Mouse (Mus musculus) CD4-positive, CD25-positive, alpha-beta regulatory T cell, adult 4 months (primary cell): ENCODE results near the gene Wdfy3. TPM values are rescaled to one million over a fixed set of nuclear protein-coding genes. Genes with fewer than 3 reads are reported as not detected.
"Not testable (repeated sequence)": the region's sequence is repeated elsewhere in the genome, so short reads cannot be mapped to it uniquely, and the experiment has no call there.

ENCODE experiments used
- ATAC-seq: one replicate; pipeline ENCODE4 v1.8.0; 2017
- polyA plus RNA-seq, 2 experiments: library from polyadenylated mRNA; unstranded; fragments of 100-300 nt; shearing (Covaris generic); gene quantifications; one replicate each; pipeline ENCODE4 v1.2.1; 2017

The Wdfy3 gene
- polyA plus RNA-seq, 2 experiments from 2014 or later = 0.03 TPM; not detected in 1

- no peak for ATAC-seq
Observed at GRCm38 (mm10) chr5:101996036-101996735, 73.5 kb downstream of the Wdfy3 start.

GRCm38 (mm10) chr5:101995451-101995995 is 74.2 kb downstream of the Wdfy3 start:
- no peak for ATAC-seq

GRCm38 (mm10) chr5:101993996-101994395 is 75.7 kb downstream of the Wdfy3 start:
- no peak for ATAC-seq

GRCm38 (mm10) chr5:101992969-101993670 is 76.6 kb downstream of the Wdfy3 start:
- ATAC-seq = no peak

GRCm38 (mm10) chr5:101990298-101990845 is 79.3 kb downstream of the Wdfy3 start:
- ATAC-seq = no peak

- ATAC-seq = no peak
Observed at GRCm38 (mm10) chr5:101988476-101988875, 81.2 kb downstream of the Wdfy3 start.

DNA sequence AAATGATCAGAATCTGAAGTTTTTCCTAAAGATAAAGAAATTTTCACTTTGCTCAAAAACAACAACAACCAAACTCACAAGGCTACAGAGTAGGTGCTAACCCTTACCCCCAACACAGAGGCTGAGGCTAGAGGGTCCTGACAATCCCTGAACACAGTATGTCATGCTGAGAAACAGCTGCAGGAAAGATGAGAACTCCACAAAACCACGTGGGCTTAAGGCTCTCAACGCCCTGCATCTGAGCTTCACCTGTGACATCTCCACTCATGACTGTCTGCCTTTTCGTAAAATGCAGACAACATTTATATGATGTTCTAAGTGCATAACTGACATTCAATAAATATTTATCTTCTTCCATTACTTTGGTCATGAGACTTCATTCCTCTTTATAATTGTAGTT is 83.0 kb downstream of the Wdfy3 start:
- no peak for ATAC-seq

- ATAC-seq = no peak
Observed at GRCm38 (mm10) chr5:101982239-101982638, 87.5 kb downstream of the Wdfy3 start.

GRCm38 (mm10) chr5:101979594-101979993 is 90.1 kb downstream of the Wdfy3 start:
- no peak for ATAC-seq

DNA sequence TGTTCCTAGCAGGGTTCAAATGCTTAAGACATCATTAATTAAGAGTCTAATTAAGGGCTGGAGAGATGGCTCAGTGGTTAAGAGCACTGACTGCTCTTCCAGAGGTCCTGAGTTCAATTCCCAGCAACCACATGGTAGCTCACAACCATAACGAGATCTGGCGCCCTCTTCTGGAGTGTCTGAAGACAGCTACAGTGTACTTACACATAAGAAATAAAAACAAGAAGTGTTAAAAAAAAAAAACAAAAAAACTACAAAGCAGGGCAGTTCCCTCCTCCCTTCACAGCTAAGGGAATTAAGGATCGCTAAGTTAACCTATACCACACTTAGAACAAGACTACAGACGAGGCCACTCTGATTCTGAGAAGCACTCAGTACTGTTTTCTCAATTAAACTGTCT is 97.1 kb downstream of the Wdfy3 start:
- not testable (repeated sequence) for ATAC-seq

DNA sequence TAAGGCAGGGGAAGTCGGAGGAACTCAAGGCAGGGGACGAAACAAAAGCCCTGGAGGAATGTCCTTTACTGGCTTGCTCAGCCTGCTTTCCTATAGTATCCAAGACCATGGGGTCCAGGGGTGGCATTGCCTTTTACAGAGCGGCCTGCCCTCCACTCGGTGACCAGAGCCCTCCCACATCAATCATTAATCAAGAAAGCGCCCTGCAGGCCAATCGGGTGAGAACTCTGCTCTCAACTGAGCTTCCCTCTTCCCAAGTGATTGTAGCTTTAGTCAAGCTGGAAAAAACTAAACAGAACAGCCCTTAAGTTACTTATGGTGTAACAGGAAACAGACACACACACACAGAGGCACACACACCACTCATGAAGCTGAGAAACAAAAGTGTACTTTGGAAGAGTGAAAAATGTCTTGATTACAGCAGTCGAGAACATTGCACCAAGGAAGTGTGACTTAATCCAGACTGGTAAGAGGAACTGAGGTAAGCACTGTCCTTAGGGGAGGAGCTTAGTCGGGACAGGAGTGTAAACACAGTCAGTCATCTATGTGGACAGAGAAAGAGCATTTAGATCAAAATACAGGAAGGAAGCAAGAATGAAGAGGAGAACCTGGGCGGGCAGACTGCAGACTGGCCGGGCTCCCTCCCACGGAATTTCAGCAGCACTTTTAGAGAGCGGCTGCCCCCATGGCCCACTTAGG is 101.4 kb downstream of the Wdfy3 start:
- no peak for ATAC-seq

DNA sequence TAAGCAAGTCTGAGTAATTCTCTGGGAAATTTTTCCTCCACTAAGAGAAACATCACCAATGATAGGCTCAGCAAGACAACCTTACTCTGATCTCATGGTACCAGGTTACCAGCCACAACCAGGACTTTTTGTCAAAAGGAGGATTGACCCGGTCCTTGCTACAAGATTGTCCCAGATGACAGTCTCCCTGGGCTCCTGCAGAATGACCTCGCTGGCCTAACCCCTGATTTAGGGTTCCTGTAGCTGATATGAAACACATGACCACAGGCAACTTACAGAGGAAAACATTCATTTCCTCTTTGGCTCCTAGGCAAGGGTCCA is 101.9 kb downstream of the Wdfy3 start:
- ATAC-seq = no peak

GRCm38 (mm10) chr5:101962824-101963223 is 106.9 kb downstream of the Wdfy3 start:
- no peak for ATAC-seq

DNA sequence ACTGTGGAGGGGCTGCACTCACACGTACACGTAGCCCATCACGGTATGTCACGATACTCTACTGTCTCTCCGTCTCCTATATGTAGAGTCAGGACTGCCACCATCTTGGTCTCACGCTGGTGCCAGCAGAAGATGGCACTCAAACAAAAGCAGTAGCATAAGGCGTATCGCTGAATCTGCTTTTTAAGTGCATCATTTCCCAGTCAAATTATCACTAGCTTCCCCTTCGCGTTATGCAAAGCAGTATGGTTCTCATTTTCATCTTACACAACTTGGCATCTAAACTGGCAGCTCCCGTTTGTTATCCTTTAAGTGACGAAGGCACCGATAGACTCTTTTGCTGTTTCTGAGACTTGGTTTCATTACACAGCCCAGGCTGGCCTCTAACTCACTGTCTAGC is 110.4 kb downstream of the Wdfy3 start:
- ATAC-seq = no peak

DNA sequence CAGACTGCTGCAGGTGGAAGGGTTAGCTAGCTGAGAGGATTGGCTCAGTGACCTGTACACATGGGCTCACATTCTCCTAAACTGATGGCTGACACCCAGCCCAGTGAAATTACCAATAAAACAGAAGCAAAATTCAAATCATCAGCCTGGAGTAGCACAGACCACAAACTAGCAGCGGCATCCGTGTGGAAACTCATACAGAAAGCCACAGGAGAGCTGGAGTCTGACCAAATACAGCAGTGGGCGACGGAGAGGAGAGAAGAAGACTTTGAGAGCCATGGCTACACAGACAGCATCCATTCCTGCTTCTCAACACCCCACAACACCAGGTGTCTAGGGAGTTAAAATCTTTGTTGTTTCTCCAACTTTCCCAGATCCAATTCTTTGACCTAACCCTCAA is 110.8 kb downstream of the Wdfy3 start:
- ATAC-seq = no peak

- ATAC-seq = no peak
Observed at GRCm38 (mm10) chr5:101957419-101957818, 112.3 kb downstream of the Wdfy3 start.

- no peak for ATAC-seq
Observed at GRCm38 (mm10) chr5:101954393-101955340, 115.1 kb downstream of the Wdfy3 start.

GRCm38 (mm10) chr5:101951918-101952317 is 117.8 kb downstream of the Wdfy3 start:
- no peak for ATAC-seq

- no peak for ATAC-seq
Observed at GRCm38 (mm10) chr5:101949323-101949722, 120.4 kb downstream of the Wdfy3 start.

DNA sequence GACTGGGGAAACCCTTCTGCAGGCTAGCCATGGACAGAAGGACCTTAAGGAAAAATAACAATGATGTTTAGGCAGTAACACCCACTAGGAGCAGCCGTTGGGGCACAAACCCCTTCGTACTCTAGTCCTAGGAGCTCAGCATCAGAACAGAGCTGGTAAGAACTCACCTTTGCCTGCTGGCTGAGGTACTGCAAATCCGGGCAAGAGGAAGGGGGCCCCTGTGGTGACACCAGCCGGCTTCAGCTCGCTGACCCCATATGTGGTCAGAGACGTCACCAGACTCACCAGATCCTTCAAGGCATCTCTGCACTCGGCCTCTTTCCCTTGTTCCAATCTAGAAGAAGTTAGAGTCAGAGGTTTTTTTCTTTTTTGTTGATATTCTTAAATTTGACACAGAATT is 121.1 kb downstream of the Wdfy3 start:
- no peak for ATAC-seq

GRCm38 (mm10) chr5:101945731-101946130 is 124.0 kb downstream of the Wdfy3 start:
- no peak for ATAC-seq
